Mouse (Mus musculus): ENCODE results near the gene Dok5.

Dok5 gene

GRCm38 (mm10) chr2:170791332-170792017, 59.9 kb downstream of the Dok5 start:
- in situ Hi-C loops (cut with MboI, MseI): no loop called here

- in situ Hi-C loops (cut with MboI, MseI): loop anchor here (5.0 kb wide), 1 partner anchor 92 kb away; no protein-coding TSS in a partner anchor
Observed at GRCm38 (mm10) chr2:170795242-170795641, 63.6 kb downstream of the Dok5 start.

- in situ Hi-C loops (cut with MboI, MseI): no loop called here
Observed at GRCm38 (mm10) chr2:170802984-170803383, 71.4 kb downstream of the Dok5 start.

GRCm38 (mm10) chr2:170807555-170808258, 76.1 kb downstream of the Dok5 start:
- in situ Hi-C loops (cut with MboI, MseI): no loop called here

GRCm38 (mm10) chr2:170808259-170808789, 76.7 kb downstream of the Dok5 start:
- in situ Hi-C loops (cut with MboI, MseI): no loop called here

- in situ Hi-C loops (cut with MboI, MseI): no loop called here
Observed at GRCm38 (mm10) chr2:170811356-170811755, 79.7 kb downstream of the Dok5 start.

GRCm38 (mm10) chr2:170816302-170816701, 84.7 kb downstream of the Dok5 start:
- in situ Hi-C loops (cut with MboI, MseI): no loop called here

GRCm38 (mm10) chr2:170817112-170817703, 85.6 kb downstream of the Dok5 start:
- in situ Hi-C loops (cut with MboI, MseI): no loop called here

- in situ Hi-C loops (cut with MboI, MseI): no loop called here
Observed at GRCm38 (mm10) chr2:170826821-170827441, 95.3 kb downstream of the Dok5 start.

- in situ Hi-C loops (cut with MboI, MseI): no loop called here
Observed at GRCm38 (mm10) chr2:170828757-170829156, 97.2 kb downstream of the Dok5 start.

- in situ Hi-C loops (cut with MboI, MseI): no loop called here
Observed at GRCm38 (mm10) chr2:170829191-170829611, 97.6 kb downstream of the Dok5 start.

GRCm38 (mm10) chr2:170829988-170830387, 98.4 kb downstream of the Dok5 start:
- in situ Hi-C loops (cut with MboI, MseI): no loop called here

- in situ Hi-C loops (cut with MboI, MseI): no loop called here
Observed at GRCm38 (mm10) chr2:170836862-170837261, 105.3 kb downstream of the Dok5 start.

GRCm38 (mm10) chr2:170837363-170837762, 105.8 kb downstream of the Dok5 start:
- in situ Hi-C loops (cut with MboI, MseI): no loop called here

- in situ Hi-C loops (cut with MboI, MseI): no loop called here
Observed at GRCm38 (mm10) chr2:170837824-170838557, 106.4 kb downstream of the Dok5 start.

- in situ Hi-C loops (cut with MboI, MseI): no loop called here
Observed at GRCm38 (mm10) chr2:170841441-170841965, 109.9 kb downstream of the Dok5 start.

- in situ Hi-C loops (cut with MboI, MseI): no loop called here
Observed at GRCm38 (mm10) chr2:170845511-170845910, 113.9 kb downstream of the Dok5 start.

- in situ Hi-C loops (cut with MboI, MseI): no loop called here
Observed at GRCm38 (mm10) chr2:170850058-170850457, 118.5 kb downstream of the Dok5 start.

- in situ Hi-C loops (cut with MboI, MseI): no loop called here
Observed at GRCm38 (mm10) chr2:170852337-170852736, 120.7 kb downstream of the Dok5 start.

GRCm38 (mm10) chr2:170855210-170855609, 123.6 kb downstream of the Dok5 start:
- in situ Hi-C loops (cut with MboI, MseI): no loop called here

GRCm38 (mm10) chr2:170856085-170856484, 124.5 kb downstream of the Dok5 start:
- in situ Hi-C loops (cut with MboI, MseI): no loop called here
